Mouse (Mus musculus): ENCODE results near the gene Kcna2. TPM values are rescaled to one million over a fixed set of nuclear protein-coding genes. Genes with fewer than 3 reads are reported as not detected.

Gene Kcna2
- polyA plus RNA-seq, 1 experiment from 2014 or later = 2.0 TPM

DNA sequence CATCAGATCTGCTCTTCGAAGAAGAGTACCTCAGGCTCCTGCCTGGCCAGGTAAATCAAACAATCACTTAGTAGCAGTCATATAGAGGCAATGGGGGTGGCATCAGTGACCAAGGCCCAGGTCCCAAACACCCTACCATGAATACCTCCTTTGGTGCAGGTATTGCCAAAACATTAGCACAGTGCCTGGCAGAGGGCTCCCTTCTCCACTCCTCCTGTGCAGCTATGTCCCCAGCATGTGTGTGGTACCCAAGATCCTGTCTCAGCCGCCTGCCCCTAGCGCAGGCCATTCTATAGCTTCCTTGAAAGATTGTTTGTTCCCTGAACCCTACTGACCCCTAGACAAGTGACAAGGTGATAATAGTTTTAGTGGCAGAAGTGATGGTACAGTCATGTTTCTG is 2.5 kb downstream of the Kcna2 start:
- H3K4me3 ChIP-seq (replicated peaks) = peak overlapping the region; percentile 59
- 90% methylated on average over 3 of the region's 3 CpGs for WGBS
- H3K36me3 ChIP-seq = no peaks in the 10 kb centered on the region
- peaks cover 9% of the 10 kb centered on the region for H3K27me3 ChIP-seq (replicated peaks)
- H3K9ac ChIP-seq (replicated peaks) = peak overlapping the region; percentile 70; the same call in 1 of the 2 replicates
- no peaks in the 10 kb centered on the region for H3K9me3 ChIP-seq (replicated peaks)
- no peak overlapping the region; the same call in 1 of the 2 replicates for H3K27ac ChIP-seq (replicated peaks)
- peak overlapping the region; percentile 88 for H3K4me2 ChIP-seq
- H3K4me1 ChIP-seq = peaks cover 46% of the 10 kb centered on the region
- ATAC-seq (ENCODE audit: low FRiP score) = no peak

- ATAC-seq (ENCODE audit: low FRiP score) = no peak
- 69% methylated on average over 6 of the region's 6 CpGs for WGBS
- no peak overlapping the region for H3K9ac ChIP-seq (replicated peaks)
- no peaks in the 10 kb centered on the region for H3K9me3 ChIP-seq (replicated peaks)
- H3K36me3 ChIP-seq = 0 out of 2 replicates have a peak, but pooled peaks cover 1% of the 10 kb centered on the region
- H3K27ac ChIP-seq (replicated peaks) = no peak overlapping the region
- H3K27me3 ChIP-seq (replicated peaks) = no peaks in the 10 kb centered on the region
- no peak overlapping the region for H3K4me3 ChIP-seq (replicated peaks)
- peak overlapping the region; percentile 20; the same call in 1 of the 2 replicates for H3K4me2 ChIP-seq
- H3K4me1 ChIP-seq = peaks cover 39% of the 10 kb centered on the region
Measured at GRCm38 (mm10) chr3:107105986-107106385, 5.0 kb downstream of the Kcna2 start.

- ATAC-seq (ENCODE audit: low FRiP score) = no peak
- Histone ChIP-seq H3K27ac (replicated peaks) (peak overlapping the region; percentile 79; the same call in 1 of the 2 replicates), H3K4me1 (peaks cover 26% of the 10 kb centered on the region), H3K4me3 (replicated peaks) (no peak overlapping the region), H3K36me3 (0 out of 2 replicates have a peak, but pooled peaks cover 2% of the 10 kb centered on the region), H3K27me3 (replicated peaks) (no peaks in the 10 kb centered on the region), H3K9me3 (replicated peaks) (no peaks in the 10 kb centered on the region), H3K4me2 (no peak overlapping the region), H3K9ac (replicated peaks) (no peak overlapping the region)
- 63% methylated on average over 4 of the region's 4 CpGs for WGBS
Measured at GRCm38 (mm10) chr3:107112498-107112897, 11.6 kb downstream of the Kcna2 start.

GRCm38 (mm10) chr3:107112932-107113659 is 12.2 kb downstream of the Kcna2 start:
- Histone ChIP-seq H3K4me3 (replicated peaks) (0 out of 2 replicates have a peak overlapping the region, but pooled peaks have one; percentile 27), H3K9ac (replicated peaks) (0 out of 2 replicates have a peak overlapping the region, but pooled peaks have one; percentile 9), H3K4me2 (peak overlapping the region; percentile 49), H3K9me3 (replicated peaks) (no peaks in the 10 kb centered on the region), H3K27me3 (replicated peaks) (no peaks in the 10 kb centered on the region), H3K27ac (replicated peaks) (peak overlapping the region; percentile 79), H3K36me3 (0 out of 2 replicates have a peak, but pooled peaks cover 2% of the 10 kb centered on the region), H3K4me1 (peaks cover 26% of the 10 kb centered on the region)
- WGBS = 58% methylated on average over 10 of the region's 10 CpGs
- peak; percentile 24; the same call in 1 of the 2 replicates for ATAC-seq (ENCODE audit: low FRiP score)

GRCm38 (mm10) chr3:107113771-107114737 is 13.1 kb downstream of the Kcna2 start:
- Histone ChIP-seq H3K4me1 (peaks cover 26% of the 10 kb centered on the region), H3K9ac (replicated peaks) (peak overlapping the region; percentile 17; the same call in 1 of the 2 replicates), H3K36me3 (0 out of 2 replicates have a peak, but pooled peaks cover 2% of the 10 kb centered on the region), H3K27ac (replicated peaks) (peak overlapping the region; percentile 79), H3K4me3 (replicated peaks) (peak overlapping the region; percentile 27), H3K4me2 (peak overlapping the region; percentile 49), H3K27me3 (replicated peaks) (no peaks in the 10 kb centered on the region), H3K9me3 (replicated peaks) (no peaks in the 10 kb centered on the region)
- WGBS = 26% methylated on average over 14 of the region's 14 CpGs
- peak; percentile 92 for ATAC-seq (ENCODE audit: low FRiP score)

- no peak for ATAC-seq (ENCODE audit: low FRiP score)
- no peak overlapping the region for H3K4me3 ChIP-seq (replicated peaks)
- peaks cover 26% of the 10 kb centered on the region for H3K4me1 ChIP-seq
- no peaks in the 10 kb centered on the region for H3K27me3 ChIP-seq (replicated peaks)
- 0 out of 2 replicates have a peak, but pooled peaks cover 2% of the 10 kb centered on the region for H3K36me3 ChIP-seq
- H3K9me3 ChIP-seq (replicated peaks) = no peaks in the 10 kb centered on the region
- no peak overlapping the region for H3K4me2 ChIP-seq
- no peak overlapping the region for H3K9ac ChIP-seq (replicated peaks)
- 73% methylated on average over 2 of the region's 2 CpGs for WGBS
- H3K27ac ChIP-seq (replicated peaks) = no peak overlapping the region
Measured at GRCm38 (mm10) chr3:107114941-107115340, 14.0 kb downstream of the Kcna2 start.

DNA sequence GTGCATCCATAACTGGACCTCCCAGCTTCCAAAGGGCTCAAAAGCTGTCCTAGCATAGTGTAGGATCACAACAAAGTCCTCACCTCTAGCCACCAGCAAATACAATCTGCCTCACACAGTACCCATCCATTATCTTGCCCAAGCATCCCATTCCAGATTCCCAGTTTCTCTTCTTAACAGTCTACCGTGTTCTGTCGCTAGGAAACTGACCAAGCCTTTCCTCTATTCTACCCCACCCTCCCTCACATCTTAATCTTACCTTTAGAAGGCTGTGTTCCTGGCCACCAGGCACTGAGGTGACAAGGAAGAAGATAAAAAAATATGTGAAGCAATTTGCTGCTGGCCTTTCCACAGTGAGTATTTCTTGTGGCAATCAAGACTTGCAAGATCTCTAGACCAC is 14.8 kb downstream of the Kcna2 start:
- Histone ChIP-seq H3K36me3 (0 out of 2 replicates have a peak, but pooled peaks cover 2% of the 10 kb centered on the region), H3K27me3 (replicated peaks) (no peaks in the 10 kb centered on the region), H3K9me3 (replicated peaks) (no peaks in the 10 kb centered on the region), H3K4me1 (peaks cover 26% of the 10 kb centered on the region), H3K4me2 (no peak overlapping the region), H3K27ac (replicated peaks) (no peak overlapping the region), H3K9ac (replicated peaks) (no peak overlapping the region), H3K4me3 (replicated peaks) (no peak overlapping the region)
- no peak for ATAC-seq (ENCODE audit: low FRiP score)
- WGBS = 72% methylated on average over 2 of the region's 2 CpGs

DNA sequence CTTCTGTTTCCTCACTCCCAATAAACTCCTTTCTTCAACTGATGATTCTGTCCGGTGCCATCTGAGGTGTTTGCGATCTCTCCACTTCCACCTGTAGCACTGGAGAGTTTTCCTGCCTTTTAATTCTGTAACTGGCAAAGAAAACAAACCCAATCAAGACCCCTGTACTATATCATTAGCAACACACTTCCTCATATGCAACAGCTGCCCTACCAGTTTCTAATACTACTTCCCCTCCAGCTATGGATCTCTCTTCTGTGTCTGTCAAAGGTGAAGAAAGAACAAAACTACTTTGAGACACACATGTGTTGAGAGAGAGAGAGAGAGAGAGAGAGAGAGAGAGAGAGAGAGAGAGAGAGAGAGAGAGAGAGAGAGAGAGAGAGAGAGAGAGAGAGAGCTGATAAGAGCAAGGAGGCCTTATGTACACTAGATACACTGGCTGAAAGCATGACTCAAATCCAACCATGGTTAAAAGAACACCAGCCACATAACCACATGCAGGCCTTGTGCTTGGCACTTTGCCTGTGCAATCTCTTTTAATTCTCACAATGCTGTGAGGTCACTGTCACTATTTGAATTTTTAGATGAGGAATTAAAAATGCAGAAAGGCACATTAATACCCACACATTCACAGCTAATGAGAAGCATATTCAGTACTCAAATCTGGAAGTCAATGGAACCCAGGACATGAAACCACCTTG is 19.1 kb downstream of the Kcna2 start:
- no peak overlapping the region for H3K4me2 ChIP-seq
- no peak for ATAC-seq (ENCODE audit: low FRiP score)
- H3K4me1 ChIP-seq = 0 out of 2 replicates have a peak, but pooled peaks cover under 1% of the 10 kb centered on the region
- no peaks in the 10 kb centered on the region for H3K36me3 ChIP-seq
- H3K9ac ChIP-seq (replicated peaks) = no peak overlapping the region
- H3K27ac ChIP-seq (replicated peaks) = no peak overlapping the region
- no peaks in the 10 kb centered on the region for H3K27me3 ChIP-seq (replicated peaks)
- H3K9me3 ChIP-seq (replicated peaks) = no peaks in the 10 kb centered on the region
- H3K4me3 ChIP-seq (replicated peaks) = no peak overlapping the region
- WGBS = 91% methylated on average over 2 of the region's 2 CpGs

GRCm38 (mm10) chr3:107122306-107122705 is 21.4 kb downstream of the Kcna2 start:
- Histone ChIP-seq H3K27me3 (replicated peaks) (no peaks in the 10 kb centered on the region), H3K4me1 (no peaks in the 10 kb centered on the region), H3K36me3 (no peaks in the 10 kb centered on the region), H3K4me3 (replicated peaks) (no peak overlapping the region), H3K9me3 (replicated peaks) (no peaks in the 10 kb centered on the region), H3K9ac (replicated peaks) (no peak overlapping the region), H3K27ac (replicated peaks) (no peak overlapping the region), H3K4me2 (no peak overlapping the region)
- ATAC-seq (ENCODE audit: low FRiP score) = no peak

- Histone ChIP-seq H3K27ac (replicated peaks) (no peak overlapping the region), H3K27me3 (replicated peaks) (no peaks in the 10 kb centered on the region), H3K9me3 (replicated peaks) (no peaks in the 10 kb centered on the region), H3K36me3 (no peaks in the 10 kb centered on the region), H3K4me2 (no peak overlapping the region), H3K4me3 (replicated peaks) (no peak overlapping the region), H3K4me1 (peaks cover 12% of the 10 kb centered on the region; the same call in 1 of the 2 replicates), H3K9ac (replicated peaks) (no peak overlapping the region)
- no peak for ATAC-seq (ENCODE audit: low FRiP score)
- WGBS = 87% methylated on average over 1 of the region's 1 CpGs
Measured at GRCm38 (mm10) chr3:107127667-107128066, 26.7 kb downstream of the Kcna2 start.

DNA sequence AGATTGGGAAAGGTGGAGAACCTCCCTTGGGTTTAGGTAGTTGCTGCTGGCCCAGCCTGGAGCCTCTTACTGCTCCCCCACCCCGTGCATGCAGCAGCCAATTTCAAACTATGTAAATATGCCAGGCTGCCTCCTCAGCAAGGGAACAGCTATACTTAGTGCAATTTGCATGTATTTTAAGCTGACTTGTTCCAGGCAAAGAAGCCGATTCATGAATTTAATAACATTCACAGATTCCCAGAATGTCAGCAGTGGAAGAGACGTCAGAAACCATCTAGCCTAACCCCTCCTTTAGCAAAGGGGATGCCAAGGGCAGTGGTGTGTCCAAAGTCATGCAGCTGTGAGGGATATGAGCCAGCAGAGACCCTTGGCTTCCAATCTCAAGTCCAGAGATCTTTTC is 27.5 kb downstream of the Kcna2 start:
- ATAC-seq (ENCODE audit: low FRiP score) = no peak
- no peaks in the 10 kb centered on the region for H3K9me3 ChIP-seq (replicated peaks)
- H3K4me1 ChIP-seq = peaks cover 12% of the 10 kb centered on the region; the same call in 1 of the 2 replicates
- no peaks in the 10 kb centered on the region for H3K27me3 ChIP-seq (replicated peaks)
- no peaks in the 10 kb centered on the region for H3K36me3 ChIP-seq
- H3K9ac ChIP-seq (replicated peaks) = no peak overlapping the region
- WGBS = 66% methylated on average over 3 of the region's 3 CpGs
- H3K27ac ChIP-seq (replicated peaks) = no peak overlapping the region
- no peak overlapping the region for H3K4me2 ChIP-seq
- no peak overlapping the region for H3K4me3 ChIP-seq (replicated peaks)
